Mouse (Mus musculus): ENCODE data around the gene Dip2c. TPM values are rescaled to one million over a fixed set of nuclear protein-coding genes. Genes with fewer than 3 reads are reported as not detected.

Gene Dip2c
- polyA plus RNA-seq, 1 experiment, result 4.0 TPM

GRCm38 (mm10) chr13:9325262-9325661 is 48.9 kb downstream of the Dip2c start:
- Histone ChIP-seq H3K36me3 (ENCODE audit: control insufficient read depth, insufficient read depth, low read length) (no peaks in the 10 kb centered on the region), H3K4me3 (ENCODE audit: control insufficient read depth, low read depth, low read length) (no peak overlapping the region), H3K27me3 (ENCODE audit: control insufficient read depth, insufficient read depth, low read length) (no peaks in the 10 kb centered on the region), H3K4me1 (ENCODE audit: control insufficient read depth, insufficient read depth, low read length) (no peaks in the 10 kb centered on the region), H3K27ac (ENCODE audit: control insufficient read depth, insufficient read depth, low read depth, low read length) (no peak overlapping the region)
- no peak for TF ChIP-seq POLR2A (IDR thresholded peaks at IDR 0.05; ENCODE audit: control insufficient read depth, low read depth, low read length)
- no peak for TF ChIP-seq CTCF (IDR thresholded peaks at IDR 0.05; ENCODE audit: control insufficient read depth, insufficient read depth, insufficient replicate concordance, low read depth, low read length)

DNA sequence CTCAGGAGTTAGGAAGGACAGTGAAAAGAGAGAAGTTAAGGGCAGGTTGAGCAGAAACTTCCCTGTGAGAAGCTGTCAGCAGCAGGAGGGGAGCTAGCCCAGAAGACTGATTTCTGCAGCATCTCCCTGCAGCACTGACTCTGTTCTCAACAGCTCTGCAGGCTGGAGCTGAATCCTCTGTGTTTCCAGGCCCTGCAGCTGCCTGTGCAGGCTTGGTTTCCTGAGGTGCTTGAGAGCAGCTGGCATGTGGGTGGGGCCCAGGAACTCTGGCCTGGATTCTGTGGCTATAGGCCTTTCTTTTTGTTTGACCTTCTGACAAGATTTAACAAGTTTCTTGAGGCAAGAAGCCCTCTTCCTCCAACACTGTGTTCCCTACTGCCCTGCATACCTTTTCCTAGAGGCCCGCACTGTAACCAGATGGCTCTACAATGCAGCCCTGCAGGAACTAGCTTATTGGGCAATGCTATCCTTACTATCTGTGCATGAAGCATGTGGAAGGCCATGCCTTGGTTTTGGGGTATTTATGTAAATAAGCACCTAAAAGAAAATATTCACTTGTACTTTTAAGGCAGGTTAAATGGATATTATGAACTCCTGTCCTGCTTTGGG is 53.1 kb downstream of the Dip2c start:
- Histone ChIP-seq H3K27me3 (ENCODE audit: control insufficient read depth, insufficient read depth, low read length) (no peaks in the 10 kb centered on the region), H3K36me3 (ENCODE audit: control insufficient read depth, insufficient read depth, low read length) (no peaks in the 10 kb centered on the region), H3K4me1 (ENCODE audit: control insufficient read depth, insufficient read depth, low read length) (no peaks in the 10 kb centered on the region), H3K27ac (ENCODE audit: control insufficient read depth, insufficient read depth, low read depth, low read length) (no peak overlapping the region), H3K4me3 (ENCODE audit: control insufficient read depth, low read depth, low read length) (no peak overlapping the region)
- TF ChIP-seq POLR2A (IDR thresholded peaks at IDR 0.05; ENCODE audit: control insufficient read depth, low read depth, low read length) (no peak), CTCF (IDR thresholded peaks at IDR 0.05; ENCODE audit: control insufficient read depth, insufficient read depth, insufficient replicate concordance, low read depth, low read length) (no peak)

DNA sequence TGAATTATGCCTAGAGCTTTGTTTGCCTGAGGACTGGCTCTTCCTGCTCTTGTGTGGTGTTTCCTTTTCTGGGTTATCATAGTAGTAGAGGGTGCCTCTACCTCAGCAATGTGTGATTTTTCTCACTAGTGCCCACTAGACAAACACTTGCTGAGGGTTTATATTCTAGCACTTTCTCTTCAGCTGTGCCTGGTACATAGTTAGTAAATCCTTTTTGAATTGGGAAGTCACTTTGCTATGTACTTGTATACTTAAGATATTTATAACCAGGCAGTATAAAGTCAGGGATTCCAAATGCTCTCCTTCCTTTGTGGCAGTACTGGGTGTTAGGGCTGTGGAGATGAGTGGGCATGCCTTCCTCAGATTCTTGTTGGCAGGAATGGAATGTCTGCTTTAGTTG is 56.9 kb downstream of the Dip2c start:
- no peaks in the 10 kb centered on the region for H3K27me3 ChIP-seq (ENCODE audit: control insufficient read depth, insufficient read depth, low read length)
- H3K36me3 ChIP-seq (ENCODE audit: control insufficient read depth, insufficient read depth, low read length), result no peaks in the 10 kb centered on the region
- H3K4me1 ChIP-seq (ENCODE audit: control insufficient read depth, insufficient read depth, low read length), result no peaks in the 10 kb centered on the region
- no peak overlapping the region for H3K4me3 ChIP-seq (ENCODE audit: control insufficient read depth, low read depth, low read length)
- H3K27ac ChIP-seq (ENCODE audit: control insufficient read depth, insufficient read depth, low read depth, low read length), result no peak overlapping the region
- TF ChIP-seq CTCF (IDR thresholded peaks at IDR 0.05; ENCODE audit: control insufficient read depth, insufficient read depth, insufficient replicate concordance, low read depth, low read length) (no peak), POLR2A (IDR thresholded peaks at IDR 0.05; ENCODE audit: control insufficient read depth, low read depth, low read length) (no peak)

DNA sequence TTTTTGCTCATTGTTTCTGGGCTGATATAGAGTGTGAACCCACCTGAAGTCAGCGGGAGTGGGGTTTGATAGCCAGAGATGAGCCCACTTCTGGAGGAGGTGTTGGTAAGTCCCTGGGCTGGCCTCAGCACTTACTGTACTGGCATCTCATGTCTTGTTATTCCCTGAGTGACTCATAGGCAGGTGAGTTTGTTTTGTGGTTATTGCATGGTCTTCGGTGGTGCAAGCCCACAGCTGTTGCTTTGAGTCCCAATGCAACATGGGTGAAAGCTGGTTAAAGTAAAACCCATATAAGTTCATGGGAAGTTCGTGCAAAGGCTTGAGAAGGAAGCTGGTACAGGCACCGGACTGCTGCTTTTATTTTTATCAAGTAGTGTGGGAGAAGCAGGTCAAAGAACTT is 64.0 kb downstream of the Dip2c start:
- no peak overlapping the region for H3K27ac ChIP-seq (ENCODE audit: control insufficient read depth, insufficient read depth, low read depth, low read length)
- no peaks in the 10 kb centered on the region for H3K27me3 ChIP-seq (ENCODE audit: control insufficient read depth, insufficient read depth, low read length)
- H3K4me1 ChIP-seq (ENCODE audit: control insufficient read depth, insufficient read depth, low read length), result no peaks in the 10 kb centered on the region
- TF ChIP-seq CTCF (IDR thresholded peaks at IDR 0.05; ENCODE audit: control insufficient read depth, insufficient read depth, insufficient replicate concordance, low read depth, low read length), result no peak
- no peak for TF ChIP-seq POLR2A (IDR thresholded peaks at IDR 0.05; ENCODE audit: control insufficient read depth, low read depth, low read length)
- no peak overlapping the region for H3K4me3 ChIP-seq (ENCODE audit: control insufficient read depth, low read depth, low read length)
- no peaks in the 10 kb centered on the region for H3K36me3 ChIP-seq (ENCODE audit: control insufficient read depth, insufficient read depth, low read length)

DNA sequence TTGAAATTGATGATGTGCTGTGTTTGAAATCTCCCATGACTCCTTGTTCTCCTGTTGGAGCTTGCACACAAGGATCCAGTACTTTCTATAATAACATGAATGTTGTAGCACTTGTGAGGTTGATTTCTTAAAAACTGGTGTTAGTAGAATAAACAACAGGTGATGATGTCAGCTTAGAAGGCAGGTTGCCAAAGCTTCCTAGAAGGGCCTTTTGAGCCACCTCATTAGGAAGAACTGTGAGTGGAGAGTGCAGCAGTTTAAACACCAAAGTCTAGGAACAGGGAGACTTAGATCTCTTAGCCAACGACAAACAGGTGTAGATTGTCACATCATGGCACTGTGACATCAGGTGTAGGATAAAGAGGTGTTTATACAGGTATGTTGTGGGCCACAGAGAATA is 66.4 kb downstream of the Dip2c start:
- Histone ChIP-seq H3K36me3 (ENCODE audit: control insufficient read depth, insufficient read depth, low read length) (no peaks in the 10 kb centered on the region), H3K4me1 (ENCODE audit: control insufficient read depth, insufficient read depth, low read length) (no peaks in the 10 kb centered on the region), H3K27ac (ENCODE audit: control insufficient read depth, insufficient read depth, low read depth, low read length) (no peak overlapping the region), H3K4me3 (ENCODE audit: control insufficient read depth, low read depth, low read length) (no peak overlapping the region), H3K27me3 (ENCODE audit: control insufficient read depth, insufficient read depth, low read length) (no peaks in the 10 kb centered on the region)
- TF ChIP-seq POLR2A (IDR thresholded peaks at IDR 0.05; ENCODE audit: control insufficient read depth, low read depth, low read length) (no peak), CTCF (IDR thresholded peaks at IDR 0.05; ENCODE audit: control insufficient read depth, insufficient read depth, insufficient replicate concordance, low read depth, low read length) (no peak)

GRCm38 (mm10) chr13:9347448-9347847 is 71.1 kb downstream of the Dip2c start:
- Histone ChIP-seq H3K4me3 (ENCODE audit: control insufficient read depth, low read depth, low read length) (no peak overlapping the region), H3K36me3 (ENCODE audit: control insufficient read depth, insufficient read depth, low read length) (no peaks in the 10 kb centered on the region), H3K4me1 (ENCODE audit: control insufficient read depth, insufficient read depth, low read length) (no peaks in the 10 kb centered on the region), H3K27me3 (ENCODE audit: control insufficient read depth, insufficient read depth, low read length) (no peaks in the 10 kb centered on the region), H3K27ac (ENCODE audit: control insufficient read depth, insufficient read depth, low read depth, low read length) (no peak overlapping the region)
- TF ChIP-seq POLR2A (IDR thresholded peaks at IDR 0.05; ENCODE audit: control insufficient read depth, low read depth, low read length) (no peak), CTCF (IDR thresholded peaks at IDR 0.05; ENCODE audit: control insufficient read depth, insufficient read depth, insufficient replicate concordance, low read depth, low read length) (no peak)

- Histone ChIP-seq H3K4me3 (ENCODE audit: control insufficient read depth, low read depth, low read length) (no peak overlapping the region), H3K27me3 (ENCODE audit: control insufficient read depth, insufficient read depth, low read length) (no peaks in the 10 kb centered on the region), H3K36me3 (ENCODE audit: control insufficient read depth, insufficient read depth, low read length) (no peaks in the 10 kb centered on the region), H3K4me1 (ENCODE audit: control insufficient read depth, insufficient read depth, low read length) (no peaks in the 10 kb centered on the region), H3K27ac (ENCODE audit: control insufficient read depth, insufficient read depth, low read depth, low read length) (no peak overlapping the region)
- TF ChIP-seq POLR2A (IDR thresholded peaks at IDR 0.05; ENCODE audit: control insufficient read depth, low read depth, low read length), result no peak
- TF ChIP-seq CTCF (IDR thresholded peaks at IDR 0.05; ENCODE audit: control insufficient read depth, insufficient read depth, insufficient replicate concordance, low read depth, low read length), result no peak
Observed at GRCm38 (mm10) chr13:9350670-9351069, 74.3 kb downstream of the Dip2c start.

GRCm38 (mm10) chr13:9353890-9354289 is 77.6 kb downstream of the Dip2c start:
- Histone ChIP-seq H3K27ac (ENCODE audit: control insufficient read depth, insufficient read depth, low read depth, low read length) (no peak overlapping the region), H3K4me3 (ENCODE audit: control insufficient read depth, low read depth, low read length) (no peak overlapping the region), H3K4me1 (ENCODE audit: control insufficient read depth, insufficient read depth, low read length) (no peaks in the 10 kb centered on the region), H3K36me3 (ENCODE audit: control insufficient read depth, insufficient read depth, low read length) (no peaks in the 10 kb centered on the region), H3K27me3 (ENCODE audit: control insufficient read depth, insufficient read depth, low read length) (no peaks in the 10 kb centered on the region)
- no peak for TF ChIP-seq CTCF (IDR thresholded peaks at IDR 0.05; ENCODE audit: control insufficient read depth, insufficient read depth, insufficient replicate concordance, low read depth, low read length)
- no peak for TF ChIP-seq POLR2A (IDR thresholded peaks at IDR 0.05; ENCODE audit: control insufficient read depth, low read depth, low read length)
